Mouse (Mus musculus) C2C12 (cell line): ENCODE data around the gene Kcnma1. TPM values are rescaled to one million over a fixed set of nuclear protein-coding genes. Genes with fewer than 3 reads are reported as not detected.

Experiments
- H3K27me3 ChIP-seq: one replicate; pipeline ENCODE4 v1.6.1; 2011; ENCODE audit not compliant: control insufficient read depth, insufficient read depth, insufficient read length
- H3K36me3 ChIP-seq: one replicate; pipeline ENCODE4 v1.6.1; 2011; ENCODE audit not compliant: control insufficient read depth, insufficient read depth
- H3K4me3 ChIP-seq: one replicate; pipeline ENCODE4 v1.5.1; 2011; ENCODE audit warnings: mild to moderate bottlenecking, control low read depth; ENCODE audit not compliant: poor library complexity, insufficient read depth, severe bottlenecking
- H3K79me2 ChIP-seq: one replicate; pipeline ENCODE4 v1.6.1; 2011; ENCODE audit not compliant: control insufficient read depth, insufficient read depth
- H3K79me3 ChIP-seq: one replicate; pipeline ENCODE4 v1.6.1; 2011; ENCODE audit warnings: low read depth, control low read depth
- H3ac ChIP-seq: one replicate; pipeline ENCODE3; 2011; ENCODE audit warnings: low read depth; ENCODE audit not compliant: control insufficient read depth, insufficient read length
- CEBPB ChIP-seq: IDR thresholded peaks from one replicate; pipeline ENCODE4 v1.6.1; 2011; ENCODE audit warnings: low read depth, mild to moderate bottlenecking, control low read depth, moderate library complexity
- CTCF ChIP-seq: IDR thresholded peaks from one replicate; pipeline ENCODE4 v1.5.1; 2011; ENCODE audit not compliant: control insufficient read depth, insufficient read depth, insufficient read length
- FOSL1 ChIP-seq: IDR thresholded peaks from one replicate; pipeline ENCODE4 v1.8.0; 2011; ENCODE audit warnings: mild to moderate bottlenecking, low read length; ENCODE audit not compliant: poor library complexity, insufficient read depth, severe bottlenecking
- MAX ChIP-seq: IDR thresholded peaks from one replicate; pipeline ENCODE4 v1.6.1; 2011; ENCODE audit warnings: mild to moderate bottlenecking, control low read depth
- MYOD1 ChIP-seq: IDR thresholded peaks from one replicate; pipeline ENCODE4 v1.6.1; 2011; ENCODE audit warnings: low read depth; ENCODE audit not compliant: control insufficient read depth, insufficient read length
- MYOG ChIP-seq: IDR thresholded peaks from one replicate; pipeline ENCODE4 v1.6.1; 2011; ENCODE audit not compliant: control insufficient read depth, insufficient read length; ENCODE audit errors: extremely low read depth
- USF1 ChIP-seq: IDR thresholded peaks from one replicate; pipeline ENCODE4 v1.6.1; 2011; ENCODE audit warnings: low read depth, mild to moderate bottlenecking, control low read depth, moderate library complexity
- polyA plus RNA-seq: library from polyadenylated mRNA; unstranded; fragments of >200 nt; fragmentation: generic; extraction: Trizol; gene quantifications from one replicate; pipeline ENCODE4 v1.2.1, GENCODE M21; 2012; ENCODE audit warnings: missing spikeins

Kcnma1 gene
- polyA plus RNA-seq, 1 experiment = not detected

GRCm38 (mm10) chr14:23390768-23391167, 623.5 kb downstream of the Kcnma1 start:
- TF ChIP-seq USF1 = no peak
- no peak for TF ChIP-seq MAX
- TF ChIP-seq FOSL1 = no peak
- TF ChIP-seq MYOG = no peak
- no peak for TF ChIP-seq CTCF
- TF ChIP-seq CEBPB = no peak
- TF ChIP-seq MYOD1 = no peak
- no peak overlapping the region for H3K4me3 ChIP-seq

GRCm38 (mm10) chr14:23390161-23390560, 624.1 kb downstream of the Kcnma1 start:
- Histone ChIP-seq H3K4me3 (no peak overlapping the region), H3K27me3 (no peaks in the 10 kb centered on the region), H3K36me3 (no peaks in the 10 kb centered on the region), H3ac (no peak overlapping the region), H3K79me2 (no peaks in the 10 kb centered on the region), H3K79me3 (no peaks in the 10 kb centered on the region)
- TF ChIP-seq CTCF (no peak), CEBPB (no peak), MAX (no peak), FOSL1 (no peak), MYOD1 (no peak), USF1 (no peak), MYOG (no peak)

More at GRCm38 (mm10) chr14:23390768-23391167, 623.5 kb downstream of the Kcnma1 start:
- Histone ChIP-seq H3K79me3 (no peaks in the 10 kb centered on the region), H3K79me2 (no peaks in the 10 kb centered on the region), H3K27me3 (no peaks in the 10 kb centered on the region), H3K36me3 (no peaks in the 10 kb centered on the region), H3ac (no peak overlapping the region)

DNA sequence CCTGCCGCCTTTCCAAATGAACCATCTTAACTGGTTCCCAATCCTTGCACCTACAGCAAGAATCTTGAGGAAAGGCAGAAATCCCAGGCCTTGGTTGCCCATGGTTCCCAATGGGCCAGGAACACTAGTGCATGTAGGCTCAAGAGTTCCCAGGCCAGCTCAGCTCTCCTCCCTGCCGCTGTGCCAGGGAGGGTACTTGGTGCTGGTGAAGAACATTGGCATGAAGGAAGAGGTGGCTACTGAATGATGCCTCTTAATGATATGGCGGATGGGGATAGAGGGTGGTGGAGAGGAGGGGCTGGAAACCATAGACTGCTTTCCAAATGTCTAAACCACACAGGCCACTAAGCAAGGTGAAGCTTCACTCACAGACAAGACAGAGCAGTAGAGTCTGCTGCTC, 627.5 kb downstream of the Kcnma1 start:
- Histone ChIP-seq H3K36me3 (no peaks in the 10 kb centered on the region), H3K27me3 (no peaks in the 10 kb centered on the region), H3K4me3 (no peak overlapping the region), H3K79me3 (no peaks in the 10 kb centered on the region), H3ac (no peak overlapping the region), H3K79me2 (no peaks in the 10 kb centered on the region)
- TF ChIP-seq MAX = no peak
- TF ChIP-seq USF1 = no peak
- no peak for TF ChIP-seq MYOD1
- no peak for TF ChIP-seq MYOG
- no peak for TF ChIP-seq CEBPB
- no peak for TF ChIP-seq CTCF
- no peak for TF ChIP-seq FOSL1

DNA sequence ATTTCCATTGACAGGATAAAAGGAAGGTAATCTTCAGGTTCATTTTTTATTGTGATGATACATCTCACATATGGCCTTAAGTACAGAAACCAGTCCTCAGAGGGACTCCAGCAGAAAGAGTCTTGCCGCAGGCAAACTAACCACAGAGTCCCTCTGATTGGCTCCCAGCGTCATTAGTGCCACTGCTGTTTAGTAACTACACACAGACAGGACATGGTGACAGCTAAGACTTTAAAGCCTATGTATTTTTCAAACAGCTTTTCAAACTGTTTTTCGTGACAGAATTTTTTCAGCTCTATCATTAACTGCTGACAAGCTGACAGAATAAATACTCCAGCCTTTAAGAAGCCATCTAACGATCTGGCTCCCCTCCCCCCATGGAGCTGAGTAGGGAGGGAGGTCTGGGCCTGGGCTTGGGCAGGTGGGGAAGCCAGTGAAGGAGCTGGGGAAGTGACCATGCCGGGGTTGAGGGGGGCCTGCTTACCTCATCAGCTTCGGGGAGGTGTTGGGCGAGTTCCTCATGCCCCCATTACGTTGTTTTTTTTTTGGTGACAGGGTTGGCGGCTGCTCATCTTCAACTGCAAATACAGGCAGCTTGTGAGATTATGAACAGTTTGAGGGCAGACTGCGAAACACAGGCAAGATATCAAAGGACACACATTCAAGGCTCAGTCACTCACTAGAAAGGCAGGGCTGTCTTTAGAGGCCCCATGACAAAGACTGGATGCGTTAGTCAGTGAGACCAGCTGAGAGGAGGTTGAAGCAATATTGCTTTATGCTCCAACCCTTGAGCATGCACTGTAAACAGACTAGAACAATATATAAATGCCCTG, 628.3 kb downstream of the Kcnma1 start:
- H3K79me3 ChIP-seq = no peaks in the 10 kb centered on the region
- H3ac ChIP-seq = no peak overlapping the region
- no peaks in the 10 kb centered on the region for H3K79me2 ChIP-seq
- TF ChIP-seq FOSL1 (no peak), CEBPB (no peak), MAX (no peak), MYOG (no peak), USF1 (no peak), MYOD1 (no peak), CTCF (no peak)
- H3K27me3 ChIP-seq = no peaks in the 10 kb centered on the region
- H3K36me3 ChIP-seq = no peaks in the 10 kb centered on the region
- H3K4me3 ChIP-seq = no peak overlapping the region

DNA sequence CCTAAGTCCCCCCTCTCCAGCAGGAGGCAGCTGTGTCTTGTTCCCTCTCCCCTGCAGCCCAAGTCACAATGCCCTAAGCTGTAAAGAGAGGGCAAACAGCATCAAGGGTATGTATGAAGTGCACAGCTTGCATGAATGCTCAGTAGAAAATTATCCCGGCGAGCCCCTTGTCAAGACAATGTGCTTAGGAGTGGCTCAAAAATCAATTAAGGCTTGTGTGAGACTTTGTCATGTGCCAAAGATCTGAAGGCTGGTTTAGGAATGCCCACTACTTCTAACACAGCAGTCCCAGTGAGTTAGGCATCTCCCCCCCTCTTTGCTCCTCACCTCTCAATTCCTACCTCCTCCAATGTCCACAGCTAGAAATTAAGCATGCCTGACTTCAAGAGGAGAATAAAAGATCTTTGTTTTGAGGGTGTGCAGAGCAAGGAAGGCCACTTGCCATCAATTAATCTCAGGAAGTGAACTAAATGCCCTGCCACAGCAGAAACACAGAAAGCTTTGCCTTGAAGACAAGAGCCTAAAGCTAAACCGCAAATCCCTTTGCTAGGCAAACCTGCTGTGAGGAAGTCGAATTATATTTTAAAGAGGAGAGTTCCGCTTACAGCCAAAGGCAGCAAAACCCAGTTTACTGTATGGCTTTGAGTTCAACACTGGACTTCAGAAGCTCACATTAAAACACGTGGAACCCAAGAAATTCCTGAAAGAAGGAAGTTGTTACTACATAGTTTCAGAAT, 635.8 kb downstream of the Kcnma1 start:
- no peaks in the 10 kb centered on the region for H3K27me3 ChIP-seq
- H3ac ChIP-seq = no peak overlapping the region
- H3K4me3 ChIP-seq = no peak overlapping the region
- no peaks in the 10 kb centered on the region for H3K79me3 ChIP-seq
- TF ChIP-seq MYOD1 (no peak), MYOG (no peak), FOSL1 (no peak), CTCF (no peak), CEBPB (no peak), USF1 (no peak), MAX (no peak)
- no peaks in the 10 kb centered on the region for H3K36me3 ChIP-seq
- H3K79me2 ChIP-seq = no peaks in the 10 kb centered on the region
